Mouse (Mus musculus) monocyte, adult 5-6 weeks (primary cell): ENCODE data around the gene Phactr1. TPM values are rescaled to one million over a fixed set of nuclear protein-coding genes. Genes with fewer than 3 reads are reported as not detected.

Experiments used
- ATAC-seq: fragments of 153-309, 156-312 bp; replicated peaks from 2 replicates; pipeline ENCODE4 v1.8.0; 2017; ENCODE audit warnings: mild to moderate bottlenecking; ENCODE audit not compliant: low TSS enrichment, insufficient number of reproducible peaks, severe bottlenecking, poor library complexity, low FRiP score
- total RNA-seq: library from RNA; stranded (forward); fragments of 200-1000, 200-491, 200-594 nt; gene quantifications from 3 replicates; pipeline ENCODE4 v1.2.3, GENCODE M21; 2017

The Phactr1 gene
- total RNA-seq, 1 experiment from 2014 or later = not detected

- ATAC-seq = no peak
These were observed 452.4 kb downstream of the Phactr1 start for GRCm38 (mm10) chr13:43132859-43133258.

DNA sequence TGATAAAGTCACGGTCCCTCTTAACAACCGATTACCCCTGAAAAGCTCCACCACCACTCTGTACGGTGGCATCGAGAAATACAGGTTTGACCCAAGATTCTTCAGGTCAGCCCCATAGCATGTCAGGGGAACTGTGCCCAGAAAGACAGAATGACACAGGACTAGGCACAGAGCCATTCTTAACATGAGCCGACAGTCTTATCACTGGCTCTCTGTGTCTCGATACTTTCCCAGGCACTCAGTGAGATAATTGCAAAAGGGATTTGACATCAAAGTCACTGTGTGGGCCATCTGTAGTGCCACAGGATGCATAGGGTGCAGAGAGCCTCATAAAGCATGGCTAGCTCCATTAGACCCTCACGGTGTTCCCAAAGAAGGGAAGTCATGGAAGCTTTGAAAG, 453.0 kb downstream of the Phactr1 start:
- no peak for ATAC-seq

DNA sequence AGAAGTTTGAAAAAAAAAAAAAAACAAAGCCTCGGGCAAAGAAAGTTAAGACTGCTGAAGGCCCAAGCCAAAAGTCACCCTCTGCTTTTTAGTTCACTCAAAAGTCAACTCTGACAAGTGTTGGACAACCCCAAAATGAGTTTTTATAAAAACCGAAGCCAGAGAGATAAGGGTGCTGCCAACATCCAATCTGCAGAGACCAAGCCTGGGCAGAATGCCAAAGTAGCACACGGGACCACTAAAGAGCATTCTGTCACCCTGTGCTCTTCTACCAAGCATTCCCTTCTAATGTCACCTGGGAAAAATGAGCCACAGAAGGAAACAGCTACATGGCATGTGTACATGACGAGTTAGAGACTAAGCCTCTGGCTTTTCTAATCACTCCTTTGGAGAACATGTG, 454.0 kb downstream of the Phactr1 start:
- ATAC-seq = no peak

GRCm38 (mm10) chr13:43144720-43145418, 464.4 kb downstream of the Phactr1 start:
- no peak for ATAC-seq

- no peak for ATAC-seq
These were observed 466.3 kb downstream of the Phactr1 start for GRCm38 (mm10) chr13:43146515-43147258.

GRCm38 (mm10) chr13:43148692-43149091, 468.3 kb downstream of the Phactr1 start:
- no peak for ATAC-seq

DNA sequence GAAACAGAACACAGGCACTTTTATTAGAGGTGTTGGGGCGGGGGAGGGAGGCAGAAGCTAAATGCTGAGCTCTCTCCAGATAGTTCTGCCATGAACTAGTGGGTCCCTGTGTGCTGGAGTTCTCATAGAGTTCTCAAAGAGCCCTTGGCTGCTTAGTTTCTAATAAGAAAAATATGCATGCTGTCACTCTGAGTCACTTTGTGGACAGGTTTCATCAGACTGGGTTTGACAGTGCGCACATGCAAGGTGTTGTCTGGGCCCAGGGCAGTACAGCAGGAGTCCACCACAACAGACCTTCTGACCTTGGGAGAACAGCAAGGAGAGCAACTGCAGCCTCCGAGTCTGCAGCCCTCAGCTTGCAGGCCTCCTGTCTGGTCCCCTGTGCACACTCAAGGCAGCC, 469.2 kb downstream of the Phactr1 start:
- no peak for ATAC-seq

GRCm38 (mm10) chr13:43152005-43152520, 471.6 kb downstream of the Phactr1 start:
- ATAC-seq = no peak

- ATAC-seq = no peak
These were observed 476.9 kb downstream of the Phactr1 start for GRCm38 (mm10) chr13:43157370-43157769.

- no peak for ATAC-seq
These were observed 477.9 kb downstream of the Phactr1 start for GRCm38 (mm10) chr13:43158281-43158680.

GRCm38 (mm10) chr13:43159429-43159828, 479.0 kb downstream of the Phactr1 start:
- ATAC-seq = no peak

DNA sequence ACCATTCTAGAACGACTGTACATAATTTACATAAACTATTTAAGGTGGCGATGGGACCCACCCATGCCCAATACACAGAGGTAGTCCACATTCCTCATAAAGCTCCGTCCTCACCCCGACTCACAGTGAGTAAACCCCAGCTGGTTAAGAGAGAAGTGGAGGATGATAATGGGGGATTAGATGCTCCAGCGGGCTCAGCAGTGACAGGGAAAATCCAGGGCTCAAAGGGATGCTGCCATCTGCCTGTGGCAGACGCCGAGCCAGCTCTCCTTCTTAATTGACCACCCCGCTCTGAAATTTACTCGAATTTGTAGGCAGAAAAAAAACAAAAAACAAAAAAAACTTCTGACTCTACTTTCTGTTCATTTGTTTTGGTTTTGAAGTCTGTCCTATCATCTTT, 487.3 kb downstream of the Phactr1 start:
- ATAC-seq = no peak

DNA sequence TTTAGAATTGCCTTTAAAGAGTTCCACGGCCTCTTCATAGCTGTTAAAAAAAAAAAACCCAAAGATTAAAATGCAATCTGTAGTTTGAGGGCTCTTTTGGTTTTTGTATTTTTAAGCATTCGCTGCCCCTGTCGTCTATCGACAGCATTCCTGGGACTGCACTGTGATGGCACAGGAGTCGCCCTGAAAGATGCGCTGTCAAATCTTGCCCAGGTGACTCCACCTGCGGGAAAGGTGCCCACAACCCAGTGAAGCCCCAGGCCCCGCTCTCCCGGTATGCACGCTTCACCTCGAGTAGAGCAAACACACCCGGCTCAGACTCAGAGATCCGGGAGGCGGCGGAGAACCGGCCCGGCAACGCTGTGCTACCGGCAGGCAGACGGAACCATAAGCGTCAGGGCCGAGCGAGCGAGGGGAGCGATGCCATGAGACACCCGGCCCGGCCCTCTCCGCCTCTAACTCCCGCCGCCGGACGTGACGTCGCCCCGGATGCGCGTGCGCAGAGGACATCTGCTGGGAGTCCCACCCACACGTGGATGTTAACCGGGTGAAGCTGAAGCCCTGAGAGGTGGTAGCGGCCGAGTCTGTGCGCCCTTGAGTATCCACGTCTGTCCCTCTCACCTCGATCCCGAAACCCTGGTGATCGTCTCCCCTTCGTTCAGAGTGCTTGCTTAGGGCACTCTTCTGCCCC, 490.7 kb downstream of the Phactr1 start, which contains the start of gene Tbc1d7:
Tbc1d7 (minus strand) TSS at position 482 of the 691 bp plus-strand sequence.
- ATAC-seq = peak; percentile 95

DNA sequence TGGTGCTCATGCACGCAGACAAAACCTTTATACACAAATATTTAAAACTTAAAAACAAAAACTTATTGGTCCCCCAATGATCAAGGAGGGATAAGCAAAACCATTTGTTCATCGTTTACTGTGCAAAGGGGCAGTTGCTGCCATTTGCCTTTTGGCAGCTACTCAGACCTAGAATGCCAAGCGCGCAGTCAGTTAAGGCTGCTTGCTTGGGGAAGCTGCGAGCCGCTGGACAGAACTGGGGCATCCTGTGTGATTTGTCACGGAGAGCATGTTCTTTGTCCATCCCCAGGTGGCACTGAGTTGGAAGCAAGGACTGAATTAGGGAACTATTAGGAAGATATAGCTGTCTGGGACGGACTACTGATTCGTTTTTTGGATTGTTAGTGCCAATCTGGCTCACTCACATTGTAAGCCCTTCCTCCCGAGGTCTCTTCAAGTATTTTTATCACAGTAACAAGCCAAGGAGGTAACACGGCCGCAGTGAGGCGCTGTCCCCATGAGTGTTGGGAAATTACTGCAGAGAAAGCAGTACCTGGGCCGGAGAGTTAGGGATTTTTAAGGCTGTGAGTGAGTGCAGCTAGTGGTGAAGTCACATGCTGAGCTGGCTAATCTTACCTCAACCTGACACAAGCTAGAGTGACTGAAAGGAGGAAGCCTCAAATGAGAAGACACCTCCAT, 491.8 kb downstream of the Phactr1 start:
- ATAC-seq = no peak

GRCm38 (mm10) chr13:43173262-43173661, 492.8 kb downstream of the Phactr1 start:
- peak; percentile 55 for ATAC-seq

- ATAC-seq = no peak
These were observed 496.3 kb downstream of the Phactr1 start for GRCm38 (mm10) chr13:43176676-43177075.

- ATAC-seq = no peak
These were observed 496.9 kb downstream of the Phactr1 start for GRCm38 (mm10) chr13:43177317-43177716.

GRCm38 (mm10) chr13:43181104-43181503, 500.7 kb downstream of the Phactr1 start:
- ATAC-seq = no peak
